Mouse (Mus musculus) kidney, embryonic 15.5 days (tissue): ENCODE measurements around the gene Rap1gap2. TPM values are rescaled to one million over a fixed set of nuclear protein-coding genes. Genes with fewer than 3 reads are reported as not detected.

ENCODE experiments used
- ATAC-seq: fragments of 200-750 bp; cut with Nextera tagmentation; replicated peaks from 2 replicates; pipeline ENCODE4 v1.8.0; 2017; ENCODE audit warnings: moderate TSS enrichment; ENCODE audit not compliant: low FRiP score
- H3K27ac ChIP-seq: fragments of 300-500 bp; sonication (generic); 2 replicates; pipeline ENCODE4 v1.5.1; 2015; ENCODE audit warnings: mild to moderate bottlenecking, inconsistent platforms
- H3K27me3 ChIP-seq: fragments of 300-500 bp; sonication (generic); 2 replicates; pipeline ENCODE4 v1.6.1; 2015; ENCODE audit warnings: inconsistent platforms
- H3K36me3 ChIP-seq: fragments of 300-500 bp; sonication (generic); 2 replicates; pipeline ENCODE4 v1.6.1; 2015; ENCODE audit warnings: inconsistent platforms
- H3K4me1 ChIP-seq: fragments of 300-500 bp; sonication (generic); 2 replicates; pipeline ENCODE4 v1.6.1; 2015; ENCODE audit warnings: inconsistent platforms
- H3K4me2 ChIP-seq: fragments of 300-500 bp; sonication (generic); 2 replicates; pipeline ENCODE4 v1.6.1; 2015; ENCODE audit warnings: moderate library complexity, mild to moderate bottlenecking, inconsistent platforms
- H3K4me3 ChIP-seq: fragments of 300-500 bp; sonication (generic); replicated peaks from 2 replicates; pipeline ENCODE4 v1.5.1; 2015; ENCODE audit warnings: mild to moderate bottlenecking, inconsistent platforms
- H3K9ac ChIP-seq: fragments of 300-500 bp; sonication (generic); 2 replicates; pipeline ENCODE4 v1.6.1; 2015; ENCODE audit warnings: mild to moderate bottlenecking, inconsistent platforms
- H3K9me3 ChIP-seq: fragments of 300-500 bp; sonication (generic); replicated peaks from 2 replicates; pipeline ENCODE4 v1.6.1; 2016; ENCODE audit warnings: inconsistent platforms
- WGBS: fragments of 180-500 bp; shearing (Covaris S2); methylation state at CpG from one replicate; pipeline ENCODE4 v1.1.7; 2015; ENCODE audit warnings: mixed read lengths; 5-methylcytosine and 5-hydroxymethylcytosine counted together
- polyA plus RNA-seq: library from polyadenylated mRNA; unstranded; fragments of >200 nt; fragmentation: Nextera tagmentation; extraction: Ambion mirVana; gene quantifications from 2 replicates; pipeline ENCODE4 v1.2.1, GENCODE M21; 2015

The Rap1gap2 gene
- polyA plus RNA-seq, 1 experiment from 2014 or later, result 6.4 TPM

GRCm38 (mm10) chr11:74619201-74619955 is 8.7 kb upstream of the Rap1gap2 start, which contains the start of gene Ccdc92b:
TSS of gene Ccdc92b (plus strand) at chr11:74619605.
- no peaks in the 10 kb centered on the region for H3K36me3 ChIP-seq
- ATAC-seq, result peak; percentile 87
- peak within 1 kb of the TSS; percentile 37 for H3K4me3 ChIP-seq
- H3K27me3 ChIP-seq, result peaks cover 68% of the 10 kb centered on the region
- H3K4me2 ChIP-seq, result peak within 1 kb of the TSS; percentile 57
- WGBS, result under 1% methylated on average over 57 of the region's 63 CpGs
- no peak within 1 kb of the TSS for H3K27ac ChIP-seq
- H3K9ac ChIP-seq, result no peak within 1 kb of the TSS
- H3K4me1 ChIP-seq, result peaks cover 7% of the 10 kb centered on the region; the same call in 1 of the 2 replicates
- H3K9me3 ChIP-seq, result no peaks in the 10 kb centered on the region

- ATAC-seq, result no peak
- 55% methylated on average over 5 of the region's 5 CpGs for WGBS
- Histone ChIP-seq H3K4me3 (no peak overlapping the region), H3K27me3 (peaks cover 87% of the 10 kb centered on the region), H3K9me3 (no peaks in the 10 kb centered on the region), H3K4me2 (no peak overlapping the region), H3K36me3 (no peaks in the 10 kb centered on the region), H3K4me1 (peaks cover 11% of the 10 kb centered on the region), H3K9ac (no peak overlapping the region), H3K27ac (no peak overlapping the region)
Measured at GRCm38 (mm10) chr11:74615571-74615970, 4.9 kb upstream of the Rap1gap2 start.

GRCm38 (mm10) chr11:74613428-74613827 is 2.7 kb upstream of the Rap1gap2 start:
- Histone ChIP-seq H3K36me3 (no peaks in the 10 kb centered on the region), H3K4me3 (no peak overlapping the region), H3K27ac (no peak overlapping the region), H3K4me1 (peaks cover 9% of the 10 kb centered on the region), H3K27me3 (peaks cover 89% of the 10 kb centered on the region), H3K9ac (no peak overlapping the region), H3K4me2 (no peak overlapping the region), H3K9me3 (no peaks in the 10 kb centered on the region)
- WGBS, result 64% methylated on average over 4 of the region's 4 CpGs
- no peak for ATAC-seq

GRCm38 (mm10) chr11:74611437-74611836 is 722 bp upstream of the Rap1gap2 start:
- Histone ChIP-seq H3K36me3 (no peaks in the 10 kb centered on the region), H3K4me2 (no peak overlapping the region), H3K4me1 (peaks cover 9% of the 10 kb centered on the region), H3K27ac (no peak overlapping the region), H3K27me3 (peaks cover 80% of the 10 kb centered on the region), H3K9me3 (no peaks in the 10 kb centered on the region), H3K4me3 (no peak overlapping the region), H3K9ac (no peak overlapping the region)
- ATAC-seq, result no peak
- WGBS, result 14% methylated on average over 7 of the region's 7 CpGs

GRCm38 (mm10) chr11:74610068-74610467 is 647 bp downstream of the Rap1gap2 start:
- Histone ChIP-seq H3K4me3 (no peak overlapping the region; the same call in 1 of the 2 replicates), H3K4me1 (peaks cover 9% of the 10 kb centered on the region), H3K9ac (no peak overlapping the region), H3K36me3 (no peaks in the 10 kb centered on the region), H3K27ac (no peak overlapping the region), H3K4me2 (no peak overlapping the region), H3K27me3 (peaks cover 76% of the 10 kb centered on the region), H3K9me3 (no peaks in the 10 kb centered on the region)
- no peak for ATAC-seq
- WGBS, result 19% methylated on average over 5 of the region's 5 CpGs

- Histone ChIP-seq H3K4me3 (no peak overlapping the region), H3K27me3 (peaks cover 9% of the 10 kb centered on the region; the same call in 1 of the 2 replicates), H3K9me3 (peaks cover 5% of the 10 kb centered on the region; the same call in 1 of the 2 replicates), H3K4me2 (no peak overlapping the region), H3K4me1 (no peaks in the 10 kb centered on the region), H3K27ac (no peak overlapping the region), H3K9ac (no peak overlapping the region), H3K36me3 (no peaks in the 10 kb centered on the region)
- 85% methylated on average over 1 of the region's 1 CpGs for WGBS
- no peak for ATAC-seq
Measured at GRCm38 (mm10) chr11:74602286-74602685, 8.4 kb downstream of the Rap1gap2 start.

- H3K4me1 ChIP-seq, result no peaks in the 10 kb centered on the region
- peaks cover 5% of the 10 kb centered on the region; the same call in 1 of the 2 replicates for H3K9me3 ChIP-seq
- no peak overlapping the region for H3K4me2 ChIP-seq
- no peak for ATAC-seq
- no peaks in the 10 kb centered on the region for H3K36me3 ChIP-seq
- peaks cover 5% of the 10 kb centered on the region for H3K27me3 ChIP-seq
- H3K27ac ChIP-seq, result no peak overlapping the region
- no peak overlapping the region for H3K4me3 ChIP-seq
- H3K9ac ChIP-seq, result no peak overlapping the region
Measured at GRCm38 (mm10) chr11:74597990-74598337, 12.8 kb downstream of the Rap1gap2 start.

- WGBS, result 75% methylated on average over 4 of the region's 4 CpGs
- Histone ChIP-seq H3K4me2 (no peak overlapping the region), H3K9ac (no peak overlapping the region), H3K27me3 (peaks cover 11% of the 10 kb centered on the region), H3K4me3 (no peak overlapping the region), H3K27ac (no peak overlapping the region), H3K36me3 (no peaks in the 10 kb centered on the region), H3K9me3 (peaks cover 5% of the 10 kb centered on the region; the same call in 1 of the 2 replicates), H3K4me1 (no peaks in the 10 kb centered on the region)
- ATAC-seq, result no peak
Measured at GRCm38 (mm10) chr11:74597283-74597989, 13.3 kb downstream of the Rap1gap2 start.

- Histone ChIP-seq H3K4me2 (no peak overlapping the region), H3K27me3 (peaks cover 61% of the 10 kb centered on the region), H3K9me3 (no peaks in the 10 kb centered on the region), H3K4me3 (no peak overlapping the region), H3K36me3 (no peaks in the 10 kb centered on the region), H3K4me1 (peaks cover 10% of the 10 kb centered on the region), H3K27ac (no peak overlapping the region), H3K9ac (no peak overlapping the region)
- no peak for ATAC-seq
- 81% methylated on average over 3 of the region's 3 CpGs for WGBS
Measured at GRCm38 (mm10) chr11:74592246-74592645, 18.5 kb downstream of the Rap1gap2 start.

- no peak overlapping the region for H3K4me2 ChIP-seq
- H3K27ac ChIP-seq, result no peak overlapping the region
- H3K9me3 ChIP-seq, result no peaks in the 10 kb centered on the region
- H3K9ac ChIP-seq, result no peak overlapping the region
- no peak for ATAC-seq
- peaks cover 10% of the 10 kb centered on the region for H3K4me1 ChIP-seq
- no peak overlapping the region for H3K4me3 ChIP-seq
- WGBS, result 39% methylated on average over 13 of the region's 13 CpGs
- no peaks in the 10 kb centered on the region for H3K36me3 ChIP-seq
- peaks cover 68% of the 10 kb centered on the region for H3K27me3 ChIP-seq
Measured at GRCm38 (mm10) chr11:74590691-74591090, 20.0 kb downstream of the Rap1gap2 start.

- Histone ChIP-seq H3K27me3 (peaks cover 72% of the 10 kb centered on the region), H3K4me3 (peak overlapping the region; percentile 44), H3K4me1 (peaks cover 10% of the 10 kb centered on the region), H3K27ac (no peak overlapping the region), H3K36me3 (no peaks in the 10 kb centered on the region), H3K9me3 (no peaks in the 10 kb centered on the region), H3K4me2 (peak overlapping the region; percentile 69), H3K9ac (no peak overlapping the region)
- WGBS, result 2% methylated on average over 25 of the region's 25 CpGs
- no peak for ATAC-seq
Measured at GRCm38 (mm10) chr11:74590239-74590596, 20.5 kb downstream of the Rap1gap2 start.

- Histone ChIP-seq H3K36me3 (no peaks in the 10 kb centered on the region), H3K4me3 (peak overlapping the region; percentile 44), H3K9me3 (no peaks in the 10 kb centered on the region), H3K4me2 (peak overlapping the region; percentile 69), H3K27me3 (peaks cover 73% of the 10 kb centered on the region), H3K9ac (no peak overlapping the region), H3K4me1 (peaks cover 10% of the 10 kb centered on the region), H3K27ac (no peak overlapping the region)
- WGBS, result 5% methylated on average over 65 of the region's 66 CpGs
- ATAC-seq, result no peak
Measured at GRCm38 (mm10) chr11:74589401-74590238, 21.1 kb downstream of the Rap1gap2 start.
